ENCODE assay signal across 17 mouse cellular contexts in genomic region chr7:81004556-81005079, GRCm38 (mm10). TPM values are rescaled to one million over a fixed set of nuclear protein-coding genes. Genes with fewer than 3 reads are reported as not detected.
DNase-seq lines count a peak whose midpoint lies in the region; ATAC-seq and TF ChIP-seq lines count a peak whose summit lies in the region.
"Had no signal": no experiment of that assay in that cellular context is flagged by ENCODE, and none has a peak within 500 bp of the region (broad histone marks: within the 10 kb centered on the region; RNA-seq: fewer than 3 reads in every experiment).

No protein-coding gene starts in this region.

- 53% methylated on average over 3 of the region's 3 CpGs for WGBS in intestine, embryonic 15.5 days
- WGBS in intestine, postnatal 0 days: 52% methylated on average over 3 of the region's 3 CpGs
- 15% methylated on average over 3 of the region's 3 CpGs for WGBS in liver, embryonic 12.5 days (ENCODE audit: insufficient replicate concordance)
- 85% methylated on average over 3 of the region's 3 CpGs for WGBS in midbrain, embryonic 14.5 days
- 83% methylated on average over 3 of the region's 3 CpGs for WGBS in midbrain, embryonic 15.5 days

- no peak overlapping the region for H3K4me3 ChIP-seq in intestine, embryonic 15.5 days (replicated peaks)
- H3K4me3 ChIP-seq in intestine, postnatal 0 days (ENCODE audit: low read depth, low read length): no peak overlapping the region
- H3K4me3 ChIP-seq in liver, embryonic 12.5 days: no peak overlapping the region
- H3K4me3 ChIP-seq in midbrain, embryonic 14.5 days (replicated peaks; ENCODE audit: low read depth, low read length): no peak overlapping the region
- H3K4me3 ChIP-seq in midbrain, embryonic 15.5 days: no peak overlapping the region
- H3K4me3 ChIP-seq: embryonic facial prominence, embryonic 12.5 days had no signal

- TF ChIP-seq CTCF in intestine, postnatal 0 days (IDR thresholded peaks at IDR 0.05; ENCODE audit: low read depth): no peak

- no peak overlapping the region for H3K9ac ChIP-seq in intestine, embryonic 15.5 days
- no peak overlapping the region for H3K9ac ChIP-seq in intestine, postnatal 0 days (ENCODE audit: low read depth, low read length)
- H3K9ac ChIP-seq in liver, embryonic 12.5 days: peak overlapping the region; percentile 33; the same call in 1 of the 2 replicates
- H3K9ac ChIP-seq in midbrain, embryonic 14.5 days (replicated peaks; ENCODE audit: low read length): no peak overlapping the region
- no peak overlapping the region for H3K9ac ChIP-seq in midbrain, embryonic 15.5 days
- H3K9ac ChIP-seq: embryonic facial prominence, embryonic 12.5 days had no signal

- ATAC-seq in intestine, embryonic 15.5 days: peak; percentile 51; the same call in 1 of the 2 replicates
- no peak for ATAC-seq in intestine, postnatal 0 days
- ATAC-seq in liver, embryonic 12.5 days: peak; percentile 89
- no peak for ATAC-seq in midbrain, embryonic 14.5 days (ENCODE audit: low FRiP score, low TSS enrichment)
- ATAC-seq in midbrain, embryonic 15.5 days (replicated peaks): no peak
- ATAC-seq: forebrain, embryonic 14.5 days; midbrain, embryonic 16.5 days had no signal

- peak; percentile 45 for DNase-seq in T-cell, adult 2 months (ENCODE audit: low spot score)
- peak; percentile 55 to 58 for DNase-seq in natural killer cell, adult 2 months (ENCODE audit: low spot score in 2 of 2)
- DNase-seq in midbrain, embryonic 14.5 days: no peak
- DNase-seq in urinary bladder, adult 2 months (ENCODE audit: low spot score): no peak
- DNase-seq: adrenal gland, postnatal 36 days; cerebellum, adult 2 months; gastrocnemius, postnatal 10 days; kidney, postnatal 14 days; lung, adult 2 months; right cerebral cortex, postnatal 4 days had no signal

- H3K4me2 ChIP-seq in intestine, embryonic 15.5 days (replicated peaks): no peak overlapping the region
- no peak overlapping the region for H3K4me2 ChIP-seq in intestine, postnatal 0 days (replicated peaks; ENCODE audit: low read depth)
- peak overlapping the region; percentile 40 for H3K4me2 ChIP-seq in liver, embryonic 12.5 days
- H3K4me2 ChIP-seq in midbrain, embryonic 14.5 days (ENCODE audit: low read length): no peak overlapping the region
- no peak overlapping the region for H3K4me2 ChIP-seq in midbrain, embryonic 15.5 days
- H3K4me2 ChIP-seq: embryonic facial prominence, embryonic 12.5 days had no signal

- no peak overlapping the region for H3K27ac ChIP-seq in intestine, embryonic 15.5 days
- H3K27ac ChIP-seq in intestine, postnatal 0 days (ENCODE audit: low read depth, low read length): no peak overlapping the region
- peak overlapping the region; percentile 73 for H3K27ac ChIP-seq in liver, embryonic 12.5 days
- no peak overlapping the region for H3K27ac ChIP-seq in midbrain, embryonic 14.5 days (replicated peaks; ENCODE audit: low read depth, low read length)
- no peak overlapping the region for H3K27ac ChIP-seq in midbrain, embryonic 15.5 days
- H3K27ac ChIP-seq: embryonic facial prominence, embryonic 12.5 days had no signal

- no peaks in the 10 kb centered on the region for H3K36me3 ChIP-seq in intestine, embryonic 15.5 days
- H3K36me3 ChIP-seq in intestine, postnatal 0 days (ENCODE audit: control insufficient read depth, insufficient read depth): peaks cover 6% of the 10 kb centered on the region; the same call in 1 of the 2 replicates
- peaks cover 19% of the 10 kb centered on the region for H3K36me3 ChIP-seq in liver, embryonic 12.5 days
- H3K36me3 ChIP-seq in midbrain, embryonic 14.5 days (ENCODE audit: control insufficient read depth, insufficient read depth, low read length): 0 out of 2 replicates have a peak, but pooled peaks cover 2% of the 10 kb centered on the region
- no peaks in the 10 kb centered on the region for H3K36me3 ChIP-seq in midbrain, embryonic 15.5 days (replicated peaks)

- H3K9me3 ChIP-seq in intestine, embryonic 15.5 days: no peaks in the 10 kb centered on the region
- H3K9me3 ChIP-seq in intestine, postnatal 0 days (ENCODE audit: control insufficient read depth): no peaks in the 10 kb centered on the region
- no peaks in the 10 kb centered on the region for H3K9me3 ChIP-seq in liver, embryonic 12.5 days (replicated peaks)
- no peaks in the 10 kb centered on the region for H3K9me3 ChIP-seq in midbrain, embryonic 14.5 days (ENCODE audit: control insufficient read depth, low read length)
- no peaks in the 10 kb centered on the region for H3K9me3 ChIP-seq in midbrain, embryonic 15.5 days
- H3K9me3 ChIP-seq: embryonic facial prominence, embryonic 12.5 days had no signal

- H3K27me3 ChIP-seq in intestine, embryonic 15.5 days (replicated peaks): no peaks in the 10 kb centered on the region
- H3K27me3 ChIP-seq in intestine, postnatal 0 days (replicated peaks; ENCODE audit: control insufficient read depth, insufficient read depth, low read length): no peaks in the 10 kb centered on the region
- no peaks in the 10 kb centered on the region for H3K27me3 ChIP-seq in liver, embryonic 12.5 days (replicated peaks)
- H3K27me3 ChIP-seq in midbrain, embryonic 14.5 days (ENCODE audit: control insufficient read depth, insufficient read depth, low read length): no peaks in the 10 kb centered on the region
- no peaks in the 10 kb centered on the region for H3K27me3 ChIP-seq in midbrain, embryonic 15.5 days (replicated peaks)
- H3K27me3 ChIP-seq: embryonic facial prominence, embryonic 12.5 days had no signal

- 0 out of 2 replicates have a peak, but pooled peaks cover 5% of the 10 kb centered on the region for H3K4me1 ChIP-seq in intestine, embryonic 15.5 days (replicated peaks)
- no peaks in the 10 kb centered on the region for H3K4me1 ChIP-seq in intestine, postnatal 0 days (replicated peaks; ENCODE audit: control insufficient read depth, insufficient read depth, low read length)
- H3K4me1 ChIP-seq in liver, embryonic 12.5 days: peaks cover 82% of the 10 kb centered on the region
- H3K4me1 ChIP-seq in midbrain, embryonic 14.5 days (ENCODE audit: control insufficient read depth, insufficient read depth, low read length): no peaks in the 10 kb centered on the region
- no peaks in the 10 kb centered on the region for H3K4me1 ChIP-seq in midbrain, embryonic 15.5 days

RNA-seq across cellular contexts. Expression of gene Zfp592, which starts 11.1 kb away (rescaled TPM):
- 9.8 and 10.7 TPM in 2 replicates for polyA plus RNA-seq in intestine, embryonic 15.5 days (2015; fragmentation: Nextera tagmentation; extraction: Ambion mirVana)
- 4.2 and 5.0 TPM in 2 replicates for polyA plus RNA-seq in intestine, postnatal 0 days (2015; fragmentation: Nextera tagmentation; extraction: Ambion mirVana)
- polyA plus RNA-seq in liver, embryonic 12.5 days (2016; fragmentation: Nextera tagmentation; extraction: Ambion mirVana): 11.9 and 12.0 TPM in 2 replicates
- polyA plus RNA-seq in midbrain, embryonic 14.5 days (2014; fragmentation: Nextera tagmentation; extraction: Ambion mirVana): 8.5 and 10.2 TPM in 2 replicates
- 10.8 and 13.2 TPM in 2 replicates for polyA plus RNA-seq in midbrain, embryonic 15.5 days (2015; fragmentation: Nextera tagmentation; extraction: Ambion mirVana)
- 15.1 and 16.7 TPM in 2 replicates for polyA plus RNA-seq in urinary bladder, adult 2 months (2012; rRNA removed)

RNA-seq across cellular contexts. Expression of gene Alpk3, which starts 52.8 kb away (rescaled TPM):
- 4.0 and 5.2 TPM in 2 replicates for polyA plus RNA-seq in intestine, embryonic 15.5 days (2015; fragmentation: Nextera tagmentation; extraction: Ambion mirVana)
- 0.86 and 1.0 TPM in 2 replicates for polyA plus RNA-seq in intestine, postnatal 0 days (2015; fragmentation: Nextera tagmentation; extraction: Ambion mirVana)
- 0.11 and 0.14 TPM in 2 replicates for polyA plus RNA-seq in liver, embryonic 12.5 days (2016; fragmentation: Nextera tagmentation; extraction: Ambion mirVana)
- polyA plus RNA-seq in midbrain, embryonic 14.5 days (2014; fragmentation: Nextera tagmentation; extraction: Ambion mirVana): 0.07 and 0.12 TPM in 2 replicates
- 0.10 and 0.13 TPM in 2 replicates for polyA plus RNA-seq in midbrain, embryonic 15.5 days (2015; fragmentation: Nextera tagmentation; extraction: Ambion mirVana)
- 0.03 and 0.13 TPM in 2 replicates for polyA plus RNA-seq in urinary bladder, adult 2 months (2012; rRNA removed)

RNA-seq across cellular contexts. Expression of gene Sec11a, which starts 57.0 kb away (rescaled TPM):
- 246 and 254 TPM in 2 replicates for polyA plus RNA-seq in intestine, embryonic 15.5 days (2015; fragmentation: Nextera tagmentation; extraction: Ambion mirVana)
- polyA plus RNA-seq in intestine, postnatal 0 days (2015; fragmentation: Nextera tagmentation; extraction: Ambion mirVana): 140 and 142 TPM in 2 replicates
- 123 and 124 TPM in 2 replicates for polyA plus RNA-seq in liver, embryonic 12.5 days (2016; fragmentation: Nextera tagmentation; extraction: Ambion mirVana)
- polyA plus RNA-seq in midbrain, embryonic 14.5 days (2014; fragmentation: Nextera tagmentation; extraction: Ambion mirVana): 140 and 147 TPM in 2 replicates
- 147 and 163 TPM in 2 replicates for polyA plus RNA-seq in midbrain, embryonic 15.5 days (2015; fragmentation: Nextera tagmentation; extraction: Ambion mirVana)
- polyA plus RNA-seq in urinary bladder, adult 2 months (2012; rRNA removed): 105 and 113 TPM in 2 replicates

Comparison
In these comparisons a context has a peak if more than half of its experiments do, and no peak if none do; other contexts are left out.
1. ATAC-seq: peak in intestine, embryonic 15.5 days (single experiment) and liver, embryonic 12.5 days (single experiment); none in intestine, postnatal 0 days (single experiment), midbrain, embryonic 14.5 days (single experiment) and midbrain, embryonic 15.5 days (single experiment).
2. DNase-seq: peak in T-cell, adult 2 months (single experiment) and natural killer cell, adult 2 months (2 of 2); none in midbrain, embryonic 14.5 days (single experiment) and urinary bladder, adult 2 months (single experiment).